Mouse (Mus musculus) T-helper 1 cell (primary cell): Measurements from ENCODE around the gene Pmf1.

Experiments used
- in situ Hi-C: fragments of 300-600 bp; cut with MboI, MseI; formaldehyde crosslinking; loops from one replicate; pipeline ENCODE4 v1.15.1; 2025; ENCODE audit warnings: high pct_unique_total_duplicates

Gene Pmf1

DNA sequence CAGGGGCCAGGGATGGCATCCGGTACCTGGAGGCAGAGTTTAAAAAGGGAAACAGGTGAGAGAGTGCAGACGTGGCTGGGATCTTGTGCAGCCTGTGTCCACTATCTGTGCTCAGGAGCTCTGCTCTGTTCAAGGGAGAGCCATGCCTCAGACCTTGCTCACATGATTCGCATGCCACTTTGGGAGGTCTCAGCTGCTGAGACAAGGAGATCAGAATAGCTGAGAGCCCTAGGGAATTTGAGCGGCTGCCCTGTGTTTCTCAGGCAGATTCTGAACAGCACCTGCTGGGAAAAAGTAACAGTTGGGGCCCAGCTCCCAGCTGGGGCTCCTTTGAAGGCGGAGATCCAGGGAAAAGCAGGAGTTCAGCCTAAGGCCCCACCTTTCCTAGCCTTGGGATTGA is 50.5 kb downstream of the Pmf1 start:
- in situ Hi-C loops: loop anchor here (10.0 kb wide), 1 partner anchor 335 kb away; no protein-coding TSS in a partner anchor

DNA sequence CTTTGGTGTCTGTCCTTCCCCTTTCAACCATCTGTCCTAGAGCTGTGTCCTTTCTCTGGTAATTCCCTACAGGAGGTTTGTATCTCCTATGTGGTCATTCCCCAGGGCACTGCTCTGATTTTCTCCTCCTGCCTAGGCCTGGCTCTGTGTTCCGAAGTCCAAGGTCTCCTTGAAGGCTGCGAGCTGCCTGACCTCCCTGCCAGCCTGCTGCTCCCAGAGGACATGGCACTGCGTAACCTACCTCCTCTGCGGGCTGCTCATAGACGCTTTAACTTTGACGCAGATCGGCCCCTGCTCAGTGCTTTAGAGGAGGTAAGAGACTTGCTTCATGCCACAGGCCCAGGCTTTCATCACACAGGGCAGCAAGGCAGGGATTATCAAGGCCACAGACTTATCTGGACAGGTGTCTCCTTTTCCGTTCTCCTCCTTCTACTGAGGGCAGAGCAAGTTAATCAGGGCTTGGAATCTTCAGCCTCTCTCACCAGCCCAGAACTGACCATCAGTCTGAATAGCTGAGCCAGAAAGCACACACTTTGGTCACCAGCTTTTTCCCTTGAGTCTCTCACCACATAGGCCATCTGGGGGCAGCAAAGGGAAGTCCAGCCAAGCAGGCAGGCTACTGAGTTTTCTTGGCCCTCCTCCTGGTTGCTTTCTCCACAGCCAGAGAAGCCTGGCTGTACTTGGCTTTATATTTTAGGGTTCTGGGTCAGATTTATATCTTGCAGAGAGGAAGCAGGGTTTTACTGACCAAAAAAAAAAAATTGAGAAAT is 55.5 kb downstream of the Pmf1 start:
- in situ Hi-C loops: loop anchor here (10.0 kb wide), 1 partner anchor 340 kb away; no protein-coding TSS in a partner anchor

GRCm38 (mm10) chr3:88352907-88353306 is 57.2 kb downstream of the Pmf1 start:
- in situ Hi-C loops: loop anchor here (10.0 kb wide), 1 partner anchor 342 kb away; no protein-coding TSS in a partner anchor

- in situ Hi-C loops: loop anchor here (10.0 kb wide), 1 partner anchor 344 kb away; no protein-coding TSS in a partner anchor
These were observed 59.4 kb downstream of the Pmf1 start for GRCm38 (mm10) chr3:88350732-88351131.
